Mouse (Mus musculus) left cerebral cortex, postnatal 10 days (tissue): ENCODE measurements at regions not wholly inside any gene's neighbourhood (a gene's known extent, or its start where the extent isn't known, plus 50 kb on each side); places are given as distances from the start of the nearest gene placed in this dataset.
"Not testable (repeated sequence)": the region's sequence is repeated elsewhere in the genome, so short reads cannot be mapped to it uniquely, and the experiment has no call there.

Source experiments
- DNase-seq, 2 experiments: peaks; one replicate each; pipeline ENCODE4 v3.0.0; 2021 to 2022; ENCODE audit warnings: low spot score in 2 of 2, mixed read lengths in 1 of 2; ENCODE audit errors: extremely low spot score in 1 of 2
- intact Hi-C: fragments of 180-260 bp; cut with DNase I; formaldehyde crosslinking; loops from one replicate; pipeline ENCODE4 v1.15.1; 2025

DNA sequence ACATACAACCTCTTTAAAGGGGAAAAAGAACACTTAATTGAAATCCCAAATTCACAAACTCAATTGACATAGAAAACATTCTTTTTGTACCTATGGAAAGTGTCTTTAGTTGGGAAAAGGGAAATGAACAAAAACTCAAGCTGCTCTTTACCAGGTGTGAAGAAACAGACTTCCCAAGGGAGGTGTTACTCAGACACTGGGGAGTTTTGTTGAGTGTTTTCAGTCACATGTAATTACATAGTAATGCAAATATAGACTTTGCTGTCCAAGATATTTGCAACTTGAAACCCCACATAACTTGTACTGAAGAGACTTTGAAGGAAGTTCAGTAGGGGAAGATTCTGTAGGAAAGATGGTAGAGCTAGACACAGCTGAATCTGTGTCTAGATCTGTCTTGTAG lies 547.7 kb upstream of the Zfp960 start:
- no peak for DNase-seq
- intact Hi-C loops: no loop called here

DNA sequence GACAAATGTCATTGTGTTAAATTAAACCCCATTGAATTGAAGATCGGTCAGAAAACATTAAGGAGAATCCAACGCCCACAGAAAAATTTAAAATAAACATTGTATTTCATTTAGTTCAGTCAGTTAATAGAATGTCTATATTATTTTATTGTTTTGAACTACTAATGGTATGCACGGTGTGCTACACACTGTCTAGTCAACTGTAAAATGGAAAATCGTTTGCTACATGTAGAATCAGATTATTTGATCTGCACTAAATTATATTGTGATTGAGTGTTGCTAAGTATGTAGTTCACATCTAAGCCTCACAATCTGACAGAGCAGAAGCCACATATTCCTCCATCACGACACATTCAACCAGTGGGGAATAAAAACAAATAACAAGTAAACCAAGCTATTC lies 570.0 kb upstream of the Zfp960 start:
- DNase-seq: no peak
- intact Hi-C loops: no loop called here

DNA sequence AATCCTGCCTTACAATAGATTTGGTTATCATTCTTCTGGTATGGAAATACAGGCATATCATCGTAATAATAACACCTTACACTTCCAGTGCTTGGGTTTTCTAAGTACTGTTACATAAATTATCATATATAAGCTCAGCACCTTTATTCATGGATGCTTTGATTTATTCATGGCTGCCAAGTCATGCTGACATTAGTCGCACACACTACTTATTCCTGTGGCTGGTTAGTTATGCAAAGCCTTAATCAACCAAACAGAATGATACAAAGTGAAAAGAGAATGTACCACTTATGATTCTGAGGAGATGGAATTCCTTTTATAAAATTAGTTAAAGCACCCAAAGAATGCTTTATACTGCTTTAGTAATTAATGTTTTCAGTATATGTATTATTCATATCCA lies 570.4 kb upstream of the Zfp960 start:
- no peak for DNase-seq
- intact Hi-C loops: no loop called here

DNA sequence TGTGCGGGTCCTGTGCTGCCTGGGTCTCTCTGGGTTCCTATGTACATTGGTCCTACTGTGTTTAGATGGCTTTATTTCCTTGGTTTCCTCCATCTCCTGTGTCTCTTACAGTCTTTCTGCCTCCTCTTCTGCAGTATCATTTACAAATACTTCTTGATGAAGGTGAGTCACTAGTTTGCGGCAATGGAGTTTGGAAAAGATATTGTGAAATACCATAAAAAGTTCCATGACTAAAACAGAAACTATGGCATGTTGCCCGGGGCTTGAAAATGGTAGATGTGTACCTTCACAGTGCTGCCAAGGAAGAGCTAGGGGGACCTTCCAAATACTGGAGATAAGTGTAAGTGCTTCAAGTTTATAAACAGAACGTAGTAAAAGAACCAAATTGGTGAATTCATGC lies 571.4 kb upstream of the Zfp960 start:
- intact Hi-C loops: no loop called here
- DNase-seq: no peak

DNA sequence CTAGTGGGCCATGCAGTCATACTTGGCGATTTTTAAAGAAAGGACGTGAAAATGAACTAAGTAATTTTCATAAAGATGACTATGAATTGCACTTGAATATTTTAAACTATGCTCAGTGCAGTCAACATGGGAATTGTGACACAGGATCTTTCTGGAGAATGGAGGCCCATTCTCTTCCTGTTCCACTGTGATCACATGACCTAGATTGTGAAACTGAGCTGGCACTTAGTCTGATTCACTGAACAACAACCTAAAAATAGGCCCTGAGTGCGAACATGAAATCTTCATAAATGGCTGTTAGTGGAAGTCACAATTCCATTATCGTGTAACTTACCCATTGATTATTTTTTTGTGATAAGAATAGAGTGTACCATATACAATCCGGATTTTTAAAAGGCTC lies 577.6 kb upstream of the Zfp960 start:
- intact Hi-C loops: no loop called here
- no peak for DNase-seq

DNA sequence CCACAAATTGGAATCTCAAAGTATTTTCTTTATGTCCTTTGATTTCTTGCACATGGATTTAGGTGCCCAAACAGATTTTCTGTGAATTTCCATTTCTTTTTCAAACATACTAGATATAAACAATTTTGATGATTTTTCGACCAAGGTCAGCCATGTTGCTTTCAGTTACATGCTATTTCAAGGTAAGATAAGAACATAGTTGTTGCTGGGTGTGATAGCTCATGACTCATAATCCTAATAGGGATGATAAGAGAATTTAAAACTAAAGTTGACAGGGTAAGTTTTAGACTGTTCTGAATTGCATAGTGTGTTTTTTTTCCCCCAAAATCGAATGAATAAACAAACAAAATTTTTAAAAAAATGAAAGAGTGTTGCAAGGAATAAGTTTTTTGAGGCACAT lies 579.9 kb upstream of the Zfp960 start:
- no peak for DNase-seq
- intact Hi-C loops: no loop called here

DNA sequence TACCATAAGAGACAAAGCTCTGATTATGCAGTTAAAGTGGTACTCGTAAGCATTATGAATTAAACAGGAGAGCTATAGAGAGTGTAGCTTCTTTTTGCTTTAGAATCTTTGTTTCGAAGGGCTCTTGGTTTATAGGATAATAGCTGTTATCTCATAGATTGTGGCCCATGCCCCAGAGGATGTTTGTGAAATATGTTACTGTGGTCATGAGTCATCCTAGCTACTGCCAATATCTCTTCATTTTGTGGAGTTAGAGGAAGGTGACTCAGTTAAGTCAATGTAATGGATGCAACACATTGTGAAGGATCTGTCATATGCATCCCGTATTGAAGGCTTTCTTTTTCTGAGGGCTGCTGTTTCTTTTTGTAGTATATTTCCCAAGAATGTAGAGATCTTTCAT lies 582.2 kb upstream of the Zfp960 start:
- intact Hi-C loops: no loop called here
- no peak for DNase-seq

DNA sequence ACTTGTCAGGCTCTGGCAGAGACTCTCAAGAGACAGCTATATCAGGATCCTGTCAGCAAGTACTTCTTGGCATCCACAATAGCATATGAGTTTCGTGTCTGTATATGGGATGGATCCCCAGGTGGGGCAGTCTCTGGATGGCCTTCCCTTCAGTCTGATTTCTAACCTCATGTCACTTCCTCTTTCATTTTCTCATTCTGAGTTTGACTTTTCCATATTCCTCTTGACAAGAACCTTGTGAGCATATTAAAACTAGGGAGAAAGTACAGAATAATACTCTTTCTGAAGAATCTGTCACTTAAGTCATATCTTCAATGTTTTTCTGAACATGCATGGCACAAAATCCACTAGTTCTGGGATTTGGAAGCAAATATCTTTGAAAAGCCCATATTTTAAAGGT lies 583.3 kb upstream of the Zfp960 start:
- intact Hi-C loops: no loop called here
- DNase-seq: no peak

DNA sequence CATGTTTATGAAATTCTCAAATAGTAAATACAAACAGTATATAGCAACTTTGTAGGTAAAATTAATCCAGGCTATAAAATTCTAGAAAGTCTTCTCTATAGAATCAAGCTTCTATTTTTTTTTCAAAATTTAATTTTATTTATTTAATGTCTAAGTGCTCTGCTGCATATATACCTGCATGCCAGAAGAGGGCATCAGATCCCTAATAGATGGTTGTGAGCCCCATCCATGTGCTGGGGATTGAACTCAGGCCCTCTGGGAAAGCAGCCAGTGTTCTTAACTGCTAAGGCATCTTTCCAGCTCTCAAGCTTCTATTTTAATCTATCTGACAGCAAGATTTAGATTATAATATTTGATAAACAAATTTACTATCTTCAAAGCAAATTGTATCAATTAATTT lies 602.7 kb upstream of the Zfp960 start:
- DNase-seq: no peak
- intact Hi-C loops: no loop called here

DNA sequence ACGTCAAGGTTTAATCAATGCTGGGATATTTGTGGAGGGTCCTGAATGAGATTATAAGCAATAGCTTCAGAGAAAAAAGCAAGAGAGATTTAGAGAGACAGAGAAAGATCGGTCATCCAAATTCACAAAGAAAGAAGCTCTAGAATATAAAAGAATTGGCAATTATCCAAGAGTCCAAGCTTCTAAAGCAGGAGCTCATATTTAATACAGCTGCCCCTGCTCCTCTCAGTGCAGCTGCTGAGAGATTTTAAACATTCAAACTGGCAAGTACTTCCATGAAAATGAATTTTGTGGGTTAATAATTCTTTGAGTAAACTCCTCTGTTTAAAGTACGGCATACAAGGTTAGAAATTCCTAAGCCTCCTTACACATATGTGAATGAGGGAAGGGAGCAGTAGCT lies 610.8 kb upstream of the Zfp960 start:
- no peak for DNase-seq
- intact Hi-C loops: no loop called here

DNA sequence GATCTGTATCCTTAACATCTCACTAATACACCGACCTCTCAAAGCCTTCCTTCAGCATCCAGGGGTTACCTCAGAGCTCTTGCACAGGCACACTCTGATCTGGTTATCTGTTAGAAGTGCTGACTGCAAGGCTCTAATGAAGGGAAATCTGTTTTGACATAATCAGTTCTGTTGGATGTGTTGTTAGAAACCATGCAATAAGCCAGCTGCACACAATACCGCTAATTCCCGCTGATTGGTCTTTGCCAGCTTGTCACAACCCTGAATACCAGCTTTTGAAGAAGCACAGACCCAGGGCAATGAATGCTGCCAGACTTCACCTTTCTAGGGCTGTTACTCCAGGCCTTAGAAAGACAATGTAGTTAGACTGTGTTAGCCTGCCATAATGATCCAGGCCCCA lies 613.7 kb upstream of the Rgmb start:
- intact Hi-C loops: no loop called here
- no peak for DNase-seq

DNA sequence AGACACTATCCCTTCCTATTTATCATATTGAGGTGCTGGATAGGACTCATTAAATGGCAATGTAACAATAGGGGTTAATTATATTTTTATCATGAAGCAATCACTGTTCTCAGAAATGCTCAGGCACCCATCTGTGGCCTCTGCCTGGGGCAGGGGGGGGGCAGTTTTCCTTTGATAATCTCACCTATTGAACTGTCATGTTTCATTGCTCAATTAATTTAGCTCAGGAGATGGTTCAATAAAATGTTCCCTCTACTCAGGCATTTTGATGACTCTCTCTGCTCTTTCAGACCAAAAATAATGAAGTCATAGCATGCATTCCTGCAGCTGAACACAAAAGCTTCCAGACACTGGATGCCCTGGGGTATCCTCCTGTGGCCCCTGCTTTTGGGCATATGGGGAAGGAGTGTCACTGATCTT lies 564.4 kb upstream of the Rgmb start:
- no peak for DNase-seq
- intact Hi-C loops: no loop called here

DNA sequence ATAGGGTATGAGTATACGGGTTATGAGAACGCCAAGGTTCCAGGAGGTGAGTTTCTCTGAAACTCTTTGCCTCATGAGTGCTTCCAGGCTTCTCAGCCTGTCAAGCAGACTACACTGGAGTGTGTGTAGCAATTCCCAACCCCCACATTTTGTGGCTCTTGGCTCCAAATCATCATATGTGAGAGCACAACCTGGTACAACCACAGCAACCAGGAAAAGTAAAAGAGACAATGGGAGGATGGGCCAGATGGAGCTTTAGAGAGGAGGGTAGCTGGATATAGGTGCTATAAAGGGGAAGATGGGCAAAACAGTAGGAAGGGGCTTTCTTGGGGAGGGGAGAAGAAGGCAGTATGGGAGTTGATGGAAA lies 544.0 kb upstream of the Rgmb start:
- not testable (repeated sequence) for DNase-seq

DNA sequence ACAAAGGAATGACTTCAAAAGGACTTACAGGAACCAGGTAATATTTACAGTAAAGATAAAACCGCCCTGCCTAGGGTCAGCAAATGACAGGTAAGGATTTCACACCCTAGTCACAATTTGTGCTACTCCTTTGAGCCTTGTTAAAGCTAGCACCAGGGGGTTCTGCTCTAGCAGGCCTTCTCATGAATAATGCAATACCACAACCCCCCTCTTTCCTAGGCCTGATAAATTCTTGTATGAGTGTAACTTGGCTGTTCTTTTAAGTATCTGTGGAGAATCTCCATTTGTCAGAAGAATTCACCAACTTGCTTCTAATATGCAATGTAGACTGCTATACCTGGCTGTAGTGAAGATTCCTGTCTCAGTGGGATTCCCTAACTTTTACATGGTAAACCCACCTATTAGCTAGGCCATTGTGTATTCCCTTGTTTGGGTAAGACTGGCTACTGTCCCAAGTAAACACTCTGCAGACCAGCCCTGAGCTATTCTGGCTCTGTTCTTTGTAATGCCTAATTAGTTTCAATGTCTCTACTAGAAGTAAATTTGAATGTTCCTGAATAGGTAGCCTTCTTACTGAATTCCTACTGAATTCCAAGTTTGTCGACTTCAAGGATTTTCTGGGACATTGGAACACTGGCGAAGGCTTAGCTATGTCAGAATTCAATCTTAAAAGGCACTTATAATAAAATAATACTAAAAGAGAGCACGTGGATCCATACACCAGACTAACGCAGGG lies 543.4 kb upstream of the Rgmb start:
- DNase-seq, intact Hi-C loops: not testable (repeated sequence)

More for the DNA sequence above, 544.0 kb upstream of the Rgmb start:
- intact Hi-C loops: not testable (repeated sequence)

DNA sequence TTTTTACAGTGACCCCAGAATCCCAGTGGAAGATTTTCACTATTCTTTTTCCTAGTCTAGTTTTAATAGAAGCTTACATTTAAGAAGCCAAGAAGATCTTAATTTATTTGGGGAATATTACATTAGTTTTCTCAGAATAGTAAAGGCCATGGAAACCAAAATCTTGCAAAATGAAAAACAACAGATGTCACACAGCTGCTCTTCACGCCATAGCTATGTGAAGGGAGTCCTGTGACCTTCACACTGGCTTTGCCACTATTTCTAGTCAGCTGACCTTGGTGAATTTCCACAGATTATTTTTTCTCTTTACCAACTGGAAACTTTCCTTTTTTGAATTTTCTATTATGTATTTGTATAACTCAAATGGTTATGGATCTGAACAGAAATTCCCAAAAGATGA lies 542.1 kb upstream of the Rgmb start:
- DNase-seq: no peak
- intact Hi-C loops: no loop called here

DNA sequence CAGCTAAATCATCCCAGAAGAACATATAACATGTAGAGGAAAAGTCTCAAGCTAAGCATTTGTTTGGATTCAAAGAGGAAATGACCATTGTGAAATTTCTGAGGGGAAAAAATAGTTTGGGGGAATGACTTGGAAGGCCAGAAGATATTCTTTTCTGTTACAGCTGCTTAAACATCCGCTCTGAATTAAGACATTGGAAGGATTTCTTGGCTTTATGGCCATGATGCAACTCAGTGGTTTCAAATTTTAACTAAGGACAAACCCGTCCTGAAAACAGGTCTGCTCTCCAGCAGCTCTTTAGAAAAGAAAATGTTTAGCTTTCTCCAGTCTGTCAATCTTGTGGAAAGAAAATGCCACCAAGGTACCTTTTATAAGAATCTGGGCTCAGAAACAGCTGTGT lies 513.2 kb upstream of the Rgmb start:
- intact Hi-C loops: no loop called here
- no peak for DNase-seq

DNA sequence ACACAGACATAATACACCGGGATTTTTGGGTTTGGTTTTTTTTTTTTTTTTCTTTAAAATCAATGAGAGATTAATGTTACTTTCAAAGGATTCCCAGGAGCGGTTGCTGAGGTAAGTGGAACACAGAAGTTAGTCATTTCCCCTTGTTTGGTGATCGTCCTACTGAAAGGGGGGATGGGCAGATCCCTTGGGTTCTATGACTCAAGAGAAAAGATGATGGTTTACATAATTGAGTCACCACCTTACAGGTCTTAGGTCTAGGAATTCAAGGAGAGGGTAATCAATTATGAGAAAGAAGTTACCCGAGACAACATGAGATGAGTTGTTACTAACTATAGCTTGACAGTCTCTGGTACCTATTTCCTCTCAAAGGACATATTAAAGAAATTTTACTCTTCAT lies 511.9 kb upstream of the Rgmb start:
- intact Hi-C loops: no loop called here
- no peak for DNase-seq

DNA sequence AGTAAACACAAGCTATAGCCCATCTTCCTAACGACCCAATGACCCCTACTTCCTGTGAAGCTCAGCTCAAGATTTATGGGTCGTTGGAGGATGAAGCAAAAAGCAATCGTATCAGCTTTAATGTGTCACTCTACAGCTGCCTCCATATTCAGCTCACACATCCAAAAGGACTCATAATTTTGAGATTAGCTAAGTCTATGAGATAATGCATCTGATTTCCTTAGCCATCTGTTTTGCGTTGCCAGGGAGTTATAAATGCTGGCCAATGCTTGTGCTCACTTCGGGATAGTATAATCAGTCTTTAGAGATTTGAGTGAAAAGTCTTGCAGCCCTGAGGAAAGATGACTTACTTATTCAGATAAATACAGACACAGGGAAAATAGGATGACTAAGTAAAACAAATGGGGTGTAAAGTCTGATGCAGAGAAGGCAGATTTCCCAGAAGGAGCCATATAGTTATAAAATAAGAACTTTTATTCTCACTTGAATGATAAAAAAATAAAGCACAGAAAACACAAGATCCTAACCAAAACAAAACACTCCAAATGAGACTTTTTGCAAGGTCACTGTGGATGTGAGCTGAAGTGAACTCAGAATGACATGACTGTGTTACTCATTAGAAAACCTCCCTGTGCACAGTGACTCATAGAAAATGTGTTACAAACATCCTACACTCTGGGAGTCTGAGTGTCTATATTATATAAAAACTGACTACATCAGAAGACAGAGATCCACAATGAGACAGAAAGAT lies 509.1 kb upstream of the Rgmb start:
- intact Hi-C loops: no loop called here
- peak in 1 of 2 experiments; percentile 14 for DNase-seq

DNA sequence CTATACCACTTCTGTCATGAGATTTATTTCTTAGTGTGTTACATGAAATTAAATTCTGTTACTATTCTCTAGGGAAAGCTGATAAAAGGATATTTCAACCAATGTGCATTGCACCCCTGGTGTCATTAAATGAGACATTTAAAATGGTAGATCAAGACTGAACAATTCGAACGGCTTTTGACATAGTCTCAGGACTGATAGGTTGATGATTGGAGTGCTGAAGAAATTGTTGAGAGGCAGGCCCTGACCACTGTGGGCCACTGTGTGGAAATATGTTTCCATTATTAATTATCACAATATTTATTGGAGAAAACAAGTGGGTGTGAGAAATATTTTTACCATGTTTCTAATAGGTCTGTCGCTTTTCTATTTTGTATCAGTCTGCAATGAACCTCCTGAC lies 481.1 kb upstream of the Rgmb start:
- DNase-seq: no peak
- intact Hi-C loops: no loop called here

DNA sequence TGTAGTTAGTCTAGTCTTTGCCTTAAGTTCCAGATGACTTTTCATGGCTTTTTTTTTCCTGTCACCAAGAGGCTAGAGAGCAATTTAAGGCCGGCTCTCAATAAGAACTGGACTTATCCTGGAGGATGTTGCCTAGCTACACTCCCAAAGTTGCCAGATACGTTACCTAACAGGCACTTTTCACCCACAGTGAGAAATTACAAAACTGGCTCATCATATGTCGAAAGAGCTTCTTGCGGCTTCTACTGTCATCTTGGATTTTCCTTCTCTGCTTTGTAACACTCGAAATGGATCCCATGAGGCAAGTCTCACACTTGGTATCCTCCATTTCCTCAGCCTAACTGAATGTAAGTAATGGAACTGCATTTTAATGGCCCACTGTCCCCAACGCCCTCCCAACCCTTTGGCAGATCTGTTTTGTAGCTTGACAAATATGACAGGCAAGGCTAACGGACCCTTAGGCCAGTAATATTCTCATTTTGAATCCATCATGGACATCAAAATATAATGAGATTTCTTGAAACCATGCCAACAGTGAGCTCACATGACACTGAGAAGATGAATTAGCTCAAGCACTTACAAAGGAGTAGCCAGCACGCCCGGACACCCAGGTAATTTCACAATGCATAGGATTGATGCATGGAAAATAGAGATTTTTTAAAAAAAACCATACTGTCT lies 480.5 kb upstream of the Rgmb start:
- intact Hi-C loops: no loop called here
- no peak for DNase-seq
